Mouse (Mus musculus) G1E (cell line): ENCODE data around the gene Grip1. TPM values are rescaled to one million over a fixed set of nuclear protein-coding genes. Genes with fewer than 3 reads are reported as not detected.

Experiments
- ATAC-seq: 2 replicates; pipeline ENCODE4 v1.8.0; 2016; ENCODE audit warnings: mild to moderate bottlenecking; ENCODE audit not compliant: insufficient number of reproducible peaks, poor library complexity, low FRiP score, severe bottlenecking; ENCODE audit errors: extremely low read depth
- DNase-seq: peaks from one replicate; pipeline ENCODE4 v3.0.0; 2012; ENCODE audit warnings: low spot score
- H3K27me3 ChIP-seq: 2 replicates; pipeline ENCODE4 v1.6.1; 2012; ENCODE audit warnings: mild to moderate bottlenecking, low read length, inconsistent platforms; ENCODE audit not compliant: insufficient read depth
- H3K36me3 ChIP-seq: replicated peaks from 2 replicates; pipeline ENCODE3; 2012; ENCODE audit warnings: mild to moderate bottlenecking, inconsistent platforms
- H3K4me1 ChIP-seq: 2 replicates; pipeline ENCODE4 v1.6.1; 2012; ENCODE audit warnings: low read depth, low read length, inconsistent platforms, mixed read lengths; ENCODE audit not compliant: insufficient read depth
- H3K4me3 ChIP-seq: 2 replicates; pipeline ENCODE4 v1.5.1; 2012; ENCODE audit warnings: low read depth, mild to moderate bottlenecking, inconsistent platforms, low read length, moderate library complexity, mixed read lengths
- H3K9me3 ChIP-seq: replicated peaks from 2 replicates; pipeline ENCODE4 v1.6.1; 2012; ENCODE audit warnings: inconsistent platforms
- CTCF ChIP-seq: IDR thresholded peaks from 2 replicates; pipeline ENCODE4 v1.5.1; 2012; ENCODE audit warnings: low read depth, low read length, inconsistent platforms, mixed read lengths
- GATA1 ChIP-seq: IDR thresholded peaks from 2 replicates; pipeline ENCODE4 v1.6.1; 2012; ENCODE audit warnings: borderline replicate concordance, low read length, inconsistent platforms, mixed read lengths
- GATA2 ChIP-seq: IDR thresholded peaks from 2 replicates; pipeline ENCODE4 v1.6.1; 2012; ENCODE audit warnings: low read depth, low read length, inconsistent platforms, borderline replicate concordance
- POLR2AphosphoS5 ChIP-seq: IDR thresholded peaks from 2 replicates; pipeline ENCODE4 v1.6.1; 2012; ENCODE audit warnings: low read depth, low read length, inconsistent platforms; ENCODE audit not compliant: insufficient replicate concordance
- TAL1 ChIP-seq: conservative IDR thresholded peaks from 2 replicates; pipeline ENCODE4 v1.6.1; 2012; ENCODE audit warnings: low read depth, low read length, inconsistent platforms, mixed read lengths
- polyA plus RNA-seq: library from polyadenylated mRNA; stranded (reverse); fragments of >175 nt; gene quantifications from 2 replicates; pipeline ENCODE4 v1.2.3, GENCODE M21; 2012
- total RNA-seq, 2 experiments: library from RNA; stranded (forward) in 1 of 2; stranded (reverse) in 1 of 2; fragments of 200-1000 nt in 1 of 2; fragments of >200 nt in 1 of 2; fragmentation: Nextera tagmentation in 1 of 2; gene quantifications; 2 replicates each; pipeline ENCODE4 v1.2.3; 2014 to 2017

Grip1 gene
- total and polyA plus RNA-seq, 3 experiments, result 0.11 TPM; not detected in 2

GRCm38 (mm10) chr10:120077850-120078249 is 624.2 kb downstream of the Grip1 start:
- no peak for ATAC-seq
- TF ChIP-seq POLR2AphosphoS5, result no peak
- no peak for TF ChIP-seq GATA2
- no peak for TF ChIP-seq CTCF
- no peak for TF ChIP-seq GATA1
- TF ChIP-seq TAL1, result no peak
- no peaks in the 10 kb centered on the region for H3K4me1 ChIP-seq

GRCm38 (mm10) chr10:120092548-120092947 is 638.9 kb downstream of the Grip1 start:
- peaks cover 96% of the 10 kb centered on the region for H3K36me3 ChIP-seq
- DNase-seq, result no peak
- ATAC-seq, result no peak
- H3K27me3 ChIP-seq, result no peaks in the 10 kb centered on the region
- H3K9me3 ChIP-seq, result no peaks in the 10 kb centered on the region
- H3K4me3 ChIP-seq, result no peak overlapping the region
- TF ChIP-seq GATA1 (no peak), TAL1 (no peak), POLR2AphosphoS5 (no peak), CTCF (no peak), GATA2 (no peak)
- no peaks in the 10 kb centered on the region for H3K4me1 ChIP-seq

More at GRCm38 (mm10) chr10:120077850-120078249, 624.2 kb downstream of the Grip1 start:
- Histone ChIP-seq H3K27me3 (no peaks in the 10 kb centered on the region), H3K9me3 (no peaks in the 10 kb centered on the region), H3K4me3 (no peak overlapping the region), H3K36me3 (peaks cover 21% of the 10 kb centered on the region)
- DNase-seq, result no peak

- H3K36me3 ChIP-seq, result peaks cover 92% of the 10 kb centered on the region
- H3K27me3 ChIP-seq, result no peaks in the 10 kb centered on the region
- no peak overlapping the region for H3K4me3 ChIP-seq
- H3K9me3 ChIP-seq, result no peaks in the 10 kb centered on the region
- no peak for TF ChIP-seq TAL1
- TF ChIP-seq CTCF, result no peak
- no peak for TF ChIP-seq GATA2
- no peak for TF ChIP-seq POLR2AphosphoS5
- TF ChIP-seq GATA1, result no peak
- H3K4me1 ChIP-seq, result no peaks in the 10 kb centered on the region
- no peak for DNase-seq
- no peak for ATAC-seq
These were observed 641.5 kb downstream of the Grip1 start for GRCm38 (mm10) chr10:120095136-120095535.

GRCm38 (mm10) chr10:120095716-120096115 is 642.1 kb downstream of the Grip1 start:
- ATAC-seq (no peak), DNase-seq (no peak)
- Histone ChIP-seq H3K36me3 (peaks cover 94% of the 10 kb centered on the region), H3K4me3 (no peak overlapping the region), H3K27me3 (no peaks in the 10 kb centered on the region), H3K9me3 (no peaks in the 10 kb centered on the region), H3K4me1 (no peaks in the 10 kb centered on the region)
- TF ChIP-seq TAL1, result no peak
- TF ChIP-seq GATA1, result no peak
- no peak for TF ChIP-seq GATA2
- TF ChIP-seq POLR2AphosphoS5, result no peak
- TF ChIP-seq CTCF, result no peak

- DNase-seq (no peak), ATAC-seq (no peak)
- H3K27me3 ChIP-seq, result no peaks in the 10 kb centered on the region
- H3K4me3 ChIP-seq, result no peak overlapping the region
- H3K4me1 ChIP-seq, result no peaks in the 10 kb centered on the region; the same call in 1 of the 2 replicates
- TF ChIP-seq CTCF (no peak), GATA1 (no peak), TAL1 (no peak), GATA2 (no peak), POLR2AphosphoS5 (no peak)
- H3K9me3 ChIP-seq, result no peaks in the 10 kb centered on the region
- H3K36me3 ChIP-seq, result peaks cover 90% of the 10 kb centered on the region
These were observed 643.9 kb downstream of the Grip1 start for GRCm38 (mm10) chr10:120097564-120097963.

GRCm38 (mm10) chr10:120100806-120101205 is 647.2 kb downstream of the Grip1 start:
- no peak for ATAC-seq
- peaks cover 90% of the 10 kb centered on the region for H3K36me3 ChIP-seq
- DNase-seq, result no peak
- H3K4me3 ChIP-seq, result no peak overlapping the region
- H3K9me3 ChIP-seq, result no peaks in the 10 kb centered on the region
- H3K4me1 ChIP-seq, result peaks cover 14% of the 10 kb centered on the region
- TF ChIP-seq GATA1 (no peak), GATA2 (no peak), POLR2AphosphoS5 (no peak), TAL1 (no peak), CTCF (no peak)
- H3K27me3 ChIP-seq, result no peaks in the 10 kb centered on the region
